Mouse (Mus musculus): ENCODE data around the gene Gcnt4. TPM values are rescaled to one million over a fixed set of nuclear protein-coding genes. Genes with fewer than 3 reads are reported as not detected.
"Not testable (repeated sequence)": the region's sequence is repeated elsewhere in the genome, so short reads cannot be mapped to it uniquely, and the experiment has no call there.

Gcnt4 gene
- polyA plus RNA-seq, 1 experiment from 2014 or later = 0.26 TPM

DNA sequence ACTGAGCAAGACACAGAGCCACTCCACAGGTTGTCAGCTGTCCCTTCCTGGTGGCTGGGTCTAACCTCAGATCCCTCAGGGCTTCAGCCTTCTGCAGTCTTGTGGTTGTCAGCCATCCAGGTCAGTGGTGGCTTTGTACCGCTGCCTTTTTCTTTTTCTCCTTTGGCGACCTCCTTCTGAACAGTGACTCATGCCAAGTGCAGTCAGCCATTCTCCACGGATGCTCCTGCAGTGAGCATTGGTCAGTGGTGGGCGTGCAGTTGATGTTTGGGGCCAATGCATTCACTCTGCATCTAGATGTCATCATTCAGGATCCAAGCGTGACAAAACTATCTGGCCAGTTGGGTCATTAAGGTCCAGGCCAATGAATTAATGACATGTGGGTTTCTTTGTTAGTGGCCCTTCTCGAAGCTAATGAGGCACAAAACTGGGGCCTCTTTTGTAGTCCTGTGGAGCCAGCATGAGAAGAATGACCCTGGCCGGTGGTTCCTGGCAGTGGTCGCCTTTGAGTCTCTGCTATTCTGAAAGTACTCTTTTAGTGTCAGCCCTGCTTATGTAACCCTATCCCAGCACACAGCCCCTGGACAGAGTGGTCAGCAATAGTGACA lies 4.0 kb downstream of the Gcnt4 start:
- Histone ChIP-seq H3K27ac (replicated peaks) (no peak overlapping the region), H3K4me3 (no peak overlapping the region), H3K9me3 (no peaks in the 10 kb centered on the region), H3K4me1 (replicated peaks) (peaks cover 25% of the 10 kb centered on the region), H3K9ac (no peak overlapping the region), H3K27me3 (peaks cover 28% of the 10 kb centered on the region), H3K36me3 (no peaks in the 10 kb centered on the region), H3K4me2 (no peak overlapping the region)
- ATAC-seq (ENCODE audit: low FRiP score, low read depth) = no peak
- WGBS = 10% methylated on average over 8 of the region's 8 CpGs

DNA sequence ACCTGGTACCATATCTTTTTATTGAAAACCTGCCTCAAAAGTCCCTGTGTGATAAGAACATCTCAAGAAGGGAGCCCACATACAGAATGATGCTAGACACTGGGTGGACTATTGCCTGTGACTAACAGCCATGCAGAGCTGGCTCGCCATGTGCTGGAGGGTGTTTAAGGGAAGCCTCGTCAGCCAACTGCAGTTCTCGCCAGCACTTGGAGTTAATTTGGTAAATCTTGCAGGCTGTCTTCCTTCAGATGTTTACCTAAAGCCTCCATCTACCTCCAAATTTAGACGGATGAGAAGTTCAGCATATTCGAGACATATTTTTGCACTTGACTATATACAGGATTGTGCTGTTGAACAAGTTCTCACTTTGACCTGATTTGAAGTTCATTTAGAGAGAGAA lies 8.3 kb downstream of the Gcnt4 start:
- Histone ChIP-seq H3K36me3 (no peaks in the 10 kb centered on the region), H3K4me2 (no peak overlapping the region), H3K9ac (no peak overlapping the region), H3K4me1 (replicated peaks) (0 out of 2 replicates have a peak, but pooled peaks cover 5% of the 10 kb centered on the region), H3K4me3 (no peak overlapping the region), H3K27me3 (no peaks in the 10 kb centered on the region), H3K9me3 (no peaks in the 10 kb centered on the region), H3K27ac (replicated peaks) (no peak overlapping the region)
- ATAC-seq (ENCODE audit: low FRiP score, low read depth) = no peak
- WGBS = 93% methylated on average over 5 of the region's 5 CpGs

DNA sequence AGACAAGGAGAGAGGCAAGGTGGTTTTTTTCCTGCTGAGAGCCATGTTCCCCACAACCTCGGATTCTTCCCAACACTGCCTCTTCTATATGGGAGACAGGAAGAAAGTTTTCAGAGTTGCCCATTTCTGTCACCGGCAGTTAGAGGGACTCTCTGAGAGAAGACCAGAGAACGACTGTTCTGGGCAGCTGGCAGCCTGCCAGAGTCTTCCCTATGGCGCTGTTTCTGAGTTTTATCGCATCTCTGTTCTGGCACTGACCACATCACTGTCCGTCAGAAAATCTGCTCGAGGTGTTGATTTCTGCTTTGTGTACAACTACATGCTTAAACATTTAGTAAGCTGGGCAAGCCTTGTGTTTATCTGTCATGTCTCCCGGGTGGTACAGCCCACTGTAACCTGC lies 8.9 kb downstream of the Gcnt4 start:
- WGBS = 61% methylated on average over 8 of the region's 8 CpGs
- H3K27me3 ChIP-seq = no peaks in the 10 kb centered on the region
- no peak for ATAC-seq (ENCODE audit: low FRiP score, low read depth)

DNA sequence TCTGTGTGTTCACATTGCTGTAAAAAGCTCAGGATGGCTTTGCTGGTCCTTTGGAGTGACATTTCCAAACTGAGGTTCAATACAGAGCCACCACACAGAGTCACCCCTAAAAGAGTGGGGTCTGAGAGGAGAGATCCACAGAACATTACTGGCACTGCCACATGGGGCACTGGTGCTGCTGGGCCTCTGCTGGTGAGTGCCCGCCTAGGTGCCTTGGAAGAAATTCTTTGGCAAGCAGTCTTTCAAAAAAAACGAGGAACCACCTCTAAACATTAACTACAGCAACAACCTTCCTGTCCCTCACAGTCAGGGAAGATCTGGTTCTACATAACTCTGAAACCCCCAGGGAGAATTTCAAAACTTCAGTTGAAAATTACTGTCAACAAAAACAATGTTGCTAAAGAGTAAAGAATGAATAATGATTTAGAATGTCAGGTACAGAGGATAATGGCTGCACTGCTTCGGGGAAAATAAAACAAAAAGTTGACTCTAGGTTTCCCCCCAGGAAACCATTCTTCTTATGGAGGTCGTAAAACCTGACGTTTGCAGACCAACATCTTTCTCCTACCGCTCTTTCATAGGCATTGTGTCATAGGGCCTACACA lies 11.8 kb downstream of the Gcnt4 start:
- no peak overlapping the region for H3K27ac ChIP-seq (replicated peaks)
- WGBS = 53% methylated on average over 6 of the region's 6 CpGs
- 0 out of 2 replicates have a peak, but pooled peaks cover 5% of the 10 kb centered on the region for H3K4me1 ChIP-seq (replicated peaks)
- no peak overlapping the region for H3K4me3 ChIP-seq
- ATAC-seq (ENCODE audit: low FRiP score, low read depth) = no peak
- H3K4me2 ChIP-seq = no peak overlapping the region
- H3K9ac ChIP-seq = no peak overlapping the region
- no peaks in the 10 kb centered on the region for H3K36me3 ChIP-seq
- no peaks in the 10 kb centered on the region for H3K9me3 ChIP-seq
- no peaks in the 10 kb centered on the region for H3K27me3 ChIP-seq

More for the DNA sequence above, 8.9 kb downstream of the Gcnt4 start:
- Histone ChIP-seq H3K9me3 (no peaks in the 10 kb centered on the region), H3K4me2 (no peak overlapping the region), H3K4me3 (no peak overlapping the region), H3K9ac (no peak overlapping the region), H3K27ac (replicated peaks) (no peak overlapping the region), H3K4me1 (replicated peaks) (0 out of 2 replicates have a peak, but pooled peaks cover 5% of the 10 kb centered on the region), H3K36me3 (no peaks in the 10 kb centered on the region)

DNA sequence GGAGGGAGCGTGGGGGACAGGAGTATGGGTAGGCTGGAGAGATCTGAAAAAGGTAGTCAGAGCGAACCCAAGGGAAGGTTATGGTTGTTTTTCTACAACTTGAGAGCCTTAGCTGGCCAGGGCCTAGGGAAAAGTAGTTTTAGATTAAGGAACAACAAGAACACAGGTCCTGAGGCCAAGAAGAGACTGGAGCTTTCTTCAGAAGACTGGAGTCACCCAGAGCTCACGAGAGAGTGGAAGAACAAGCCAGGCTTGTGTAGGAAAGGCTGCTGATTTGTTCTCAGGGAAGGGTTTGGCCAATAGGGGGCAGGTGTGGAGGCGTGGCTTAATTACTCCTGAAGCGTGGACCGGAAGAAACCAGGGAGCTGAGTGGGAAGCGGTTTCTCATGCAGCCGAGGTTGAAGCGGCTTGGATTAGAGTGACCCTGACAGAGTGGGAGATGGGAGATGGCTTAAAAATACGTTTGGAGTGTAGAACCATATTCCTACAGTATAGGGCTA lies 12.6 kb downstream of the Gcnt4 start:
- Histone ChIP-seq H3K36me3 (no peaks in the 10 kb centered on the region), H3K27ac (replicated peaks) (no peak overlapping the region), H3K4me3 (no peak overlapping the region), H3K4me1 (replicated peaks) (0 out of 2 replicates have a peak, but pooled peaks cover 5% of the 10 kb centered on the region), H3K4me2 (no peak overlapping the region), H3K27me3 (no peaks in the 10 kb centered on the region), H3K9me3 (no peaks in the 10 kb centered on the region), H3K9ac (no peak overlapping the region)
- ATAC-seq (ENCODE audit: low FRiP score, low read depth) = no peak
- WGBS = 70% methylated on average over 10 of the region's 10 CpGs

DNA sequence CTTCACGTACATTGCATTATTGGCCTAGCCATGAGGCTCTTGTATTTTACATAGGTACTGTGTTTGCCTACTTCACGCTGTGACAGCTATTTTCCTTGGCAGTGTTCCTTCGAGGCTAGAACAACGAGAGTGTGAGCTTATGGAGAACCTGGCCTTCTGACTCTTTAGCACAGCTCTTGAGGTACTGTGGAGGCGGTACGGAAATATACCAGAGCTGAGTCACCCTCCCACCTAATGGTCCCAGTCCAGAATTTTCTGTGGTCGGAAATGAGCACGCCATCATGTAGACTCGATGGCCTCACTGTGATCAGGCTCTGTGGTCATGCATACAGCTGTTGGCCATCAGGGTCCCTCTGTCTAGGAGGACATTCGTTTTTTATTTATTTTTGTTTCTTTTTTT lies 15.2 kb downstream of the Gcnt4 start:
- H3K4me3 ChIP-seq = no peak overlapping the region
- no peaks in the 10 kb centered on the region for H3K36me3 ChIP-seq
- H3K4me2 ChIP-seq = no peak overlapping the region
- H3K4me1 ChIP-seq (replicated peaks) = peaks cover 4% of the 10 kb centered on the region; the same call in 1 of the 2 replicates
- no peak overlapping the region for H3K27ac ChIP-seq (replicated peaks)
- H3K9ac ChIP-seq = no peak overlapping the region
- 82% methylated on average over 10 of the region's 10 CpGs for WGBS
- no peaks in the 10 kb centered on the region for H3K27me3 ChIP-seq
- no peaks in the 10 kb centered on the region for H3K9me3 ChIP-seq
- ATAC-seq (ENCODE audit: low FRiP score, low read depth) = no peak

DNA sequence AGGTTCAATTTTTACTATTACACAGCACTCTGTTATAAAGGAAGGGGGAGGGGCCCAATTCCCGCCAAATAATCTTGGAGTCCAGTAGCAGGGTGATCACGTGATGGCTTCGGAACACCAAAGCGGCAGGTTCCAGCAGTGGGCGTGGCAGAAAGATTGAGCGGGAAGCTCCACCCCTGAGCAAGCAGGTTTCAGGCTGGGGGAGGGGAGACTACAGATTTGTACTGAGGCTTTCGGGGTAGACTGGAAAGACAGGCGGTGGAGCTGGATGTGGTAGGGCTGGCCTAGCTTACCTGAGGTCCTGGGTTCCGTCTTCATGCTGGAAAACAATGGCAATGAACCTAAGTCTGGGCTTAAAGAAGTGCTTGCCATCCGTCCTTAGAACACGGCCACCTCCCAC lies 17.0 kb downstream of the Gcnt4 start:
- H3K27me3 ChIP-seq; H3K9ac ChIP-seq; H3K9me3 ChIP-seq; H3K4me2 ChIP-seq; ATAC-seq (ENCODE audit: low FRiP score, low read depth); H3K4me3 ChIP-seq; H3K4me1 ChIP-seq (replicated peaks); H3K36me3 ChIP-seq; H3K27ac ChIP-seq (replicated peaks): not testable (repeated sequence)
- WGBS = 91% methylated on average over 11 of the region's 11 CpGs

DNA sequence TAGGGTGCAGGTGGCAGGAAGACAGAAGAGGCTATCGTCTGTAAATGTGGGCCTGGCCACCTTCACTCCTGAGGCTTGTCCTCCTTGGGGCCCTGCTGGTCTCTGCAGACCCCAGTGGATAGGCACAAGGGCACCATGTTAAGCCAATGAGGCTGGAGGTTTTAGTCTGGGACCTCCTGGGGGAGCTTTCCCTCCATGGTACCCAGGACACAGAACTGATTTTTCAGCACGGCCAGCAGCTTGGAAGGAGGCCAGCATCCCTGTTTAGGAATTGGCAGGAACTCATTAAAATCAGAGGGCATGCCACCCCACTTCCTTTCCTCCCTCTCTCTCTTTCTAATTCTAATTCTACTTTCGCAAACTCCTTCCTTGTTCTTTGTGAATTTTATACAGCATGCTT lies 19.1 kb downstream of the Gcnt4 start:
- WGBS = 39% methylated on average over 3 of the region's 3 CpGs
- ATAC-seq (ENCODE audit: low FRiP score, low read depth) = peak; percentile 38; the same call in 1 of the 2 replicates
- Histone ChIP-seq H3K27ac (replicated peaks) (no peak overlapping the region), H3K4me1 (replicated peaks) (peaks cover 4% of the 10 kb centered on the region; the same call in 1 of the 2 replicates), H3K9ac (no peak overlapping the region), H3K36me3 (no peaks in the 10 kb centered on the region), H3K27me3 (no peaks in the 10 kb centered on the region), H3K4me2 (no peak overlapping the region), H3K9me3 (no peaks in the 10 kb centered on the region), H3K4me3 (no peak overlapping the region)

DNA sequence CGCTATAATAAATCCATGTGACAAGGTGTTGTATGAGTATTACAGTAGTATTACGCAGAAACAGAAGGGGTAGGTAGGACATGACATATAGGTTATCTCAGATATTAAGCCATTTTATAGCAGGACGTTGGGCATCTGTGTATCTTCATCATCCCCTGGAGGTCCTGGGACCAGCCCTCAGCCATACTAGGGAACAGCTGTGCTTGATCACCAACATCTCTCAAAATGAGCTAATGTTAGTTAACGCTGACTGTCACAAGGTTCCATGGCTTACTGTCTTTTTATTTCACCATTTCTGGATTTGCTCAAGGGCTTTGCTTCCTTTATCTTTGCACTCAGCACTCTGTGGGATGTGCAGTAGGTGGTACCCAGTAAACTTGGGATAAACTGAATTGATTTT lies 21.3 kb downstream of the Gcnt4 start:
- Histone ChIP-seq H3K27me3 (no peaks in the 10 kb centered on the region), H3K4me2 (no peak overlapping the region), H3K27ac (replicated peaks) (no peak overlapping the region), H3K9me3 (no peaks in the 10 kb centered on the region), H3K9ac (no peak overlapping the region), H3K4me1 (replicated peaks) (peaks cover 4% of the 10 kb centered on the region; the same call in 1 of the 2 replicates), H3K4me3 (no peak overlapping the region), H3K36me3 (no peaks in the 10 kb centered on the region)
- no peak for ATAC-seq (ENCODE audit: low FRiP score, low read depth)
- WGBS = 92% methylated on average over 4 of the region's 4 CpGs

DNA sequence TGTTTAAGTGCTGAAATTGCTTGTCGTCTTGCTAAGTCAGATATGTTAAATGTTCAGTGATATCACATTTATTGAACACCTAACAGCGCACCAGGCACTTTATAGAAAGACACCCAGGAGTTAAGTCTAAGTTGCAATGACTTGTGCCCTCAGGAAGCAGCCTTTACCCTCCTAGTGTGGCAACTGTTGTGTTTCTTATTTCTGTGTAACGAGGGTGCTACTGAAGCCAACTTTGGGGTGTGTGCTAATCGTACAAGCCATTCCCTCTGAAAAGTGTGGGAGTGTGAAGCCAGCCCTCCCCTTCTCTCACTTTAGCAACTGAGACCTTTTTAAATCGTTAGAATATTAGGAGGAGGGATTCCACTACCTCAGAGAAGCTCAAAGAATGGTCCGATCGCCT lies 23.2 kb downstream of the Gcnt4 start:
- Histone ChIP-seq H3K27ac (replicated peaks) (no peak overlapping the region), H3K4me2 (no peak overlapping the region), H3K27me3 (no peaks in the 10 kb centered on the region), H3K9ac (no peak overlapping the region), H3K4me1 (replicated peaks) (peaks cover 7% of the 10 kb centered on the region; the same call in 1 of the 2 replicates), H3K4me3 (no peak overlapping the region), H3K36me3 (no peaks in the 10 kb centered on the region), H3K9me3 (no peaks in the 10 kb centered on the region)
- ATAC-seq (ENCODE audit: low FRiP score, low read depth) = no peak
- 87% methylated on average over 7 of the region's 7 CpGs for WGBS

DNA sequence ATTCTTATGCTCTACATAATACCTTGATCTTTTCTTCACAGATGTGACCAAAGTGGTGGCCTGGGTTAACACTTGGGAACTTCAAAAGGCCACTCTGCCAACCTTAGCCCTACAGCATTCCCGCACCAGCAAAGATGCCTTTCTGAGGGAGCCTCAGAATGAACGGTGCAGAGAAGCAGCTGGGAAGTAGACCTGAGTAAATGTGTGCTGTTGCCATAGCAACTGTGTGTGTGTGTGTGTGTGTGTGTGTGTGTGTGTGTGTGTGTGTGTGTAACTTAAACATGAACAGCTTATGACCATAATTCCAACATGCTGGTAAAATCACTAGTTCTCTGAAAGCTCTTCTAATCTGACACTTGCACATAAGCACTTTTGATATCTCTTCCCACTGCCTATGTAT lies 27.4 kb downstream of the Gcnt4 start:
- ATAC-seq (ENCODE audit: low FRiP score, low read depth) = peak; percentile 77
- no peaks in the 10 kb centered on the region for H3K36me3 ChIP-seq
- 42% methylated on average over 2 of the region's 2 CpGs for WGBS

DNA sequence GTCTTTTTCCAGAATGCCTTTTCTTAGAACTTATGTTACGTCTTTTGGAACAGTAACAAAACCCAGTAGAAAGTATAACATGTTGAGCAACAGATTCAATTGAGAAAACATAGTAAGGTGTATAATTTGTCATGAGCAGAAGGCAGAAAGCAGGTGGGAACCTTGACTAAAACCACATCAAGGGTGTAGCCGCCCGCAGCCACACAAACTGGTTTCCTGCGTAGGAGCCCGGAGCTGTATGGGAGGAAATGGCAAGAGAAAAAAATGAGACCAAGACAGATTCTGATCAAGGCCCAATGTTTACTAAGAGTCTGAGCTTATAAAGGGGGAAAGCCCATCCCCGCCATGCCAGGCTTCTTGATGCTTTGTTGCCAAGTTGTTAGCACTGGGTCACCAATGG lies 32.0 kb downstream of the Gcnt4 start:
- 92% methylated on average over 6 of the region's 6 CpGs for WGBS
- ATAC-seq (ENCODE audit: low FRiP score, low read depth) = no peak
- Histone ChIP-seq H3K4me3 (no peak overlapping the region), H3K27me3 (no peaks in the 10 kb centered on the region), H3K9ac (no peak overlapping the region), H3K27ac (replicated peaks) (no peak overlapping the region), H3K9me3 (no peaks in the 10 kb centered on the region), H3K4me2 (no peak overlapping the region), H3K4me1 (replicated peaks) (0 out of 2 replicates have a peak, but pooled peaks cover 3% of the 10 kb centered on the region), H3K36me3 (no peaks in the 10 kb centered on the region)

More for the DNA sequence above, 27.4 kb downstream of the Gcnt4 start:
- Histone ChIP-seq H3K9me3 (no peaks in the 10 kb centered on the region), H3K27me3 (no peaks in the 10 kb centered on the region), H3K9ac (no peak overlapping the region), H3K4me3 (no peak overlapping the region), H3K4me2 (no peak overlapping the region), H3K27ac (replicated peaks) (no peak overlapping the region), H3K4me1 (replicated peaks) (0 out of 2 replicates have a peak, but pooled peaks cover 3% of the 10 kb centered on the region)
